Mouse (Mus musculus) liver, embryonic 11.5 days (tissue): Measurements from ENCODE around the gene Mrpl4. TPM values are rescaled to one million over a fixed set of nuclear protein-coding genes. Genes with fewer than 3 reads are reported as not detected.

Experiments used
- ATAC-seq: fragments of 200-750 bp; cut with Nextera tagmentation; replicated peaks from 2 replicates; pipeline ENCODE4 v1.8.0; 2017; ENCODE audit warnings: moderate number of reproducible peaks, mild to moderate bottlenecking, moderate TSS enrichment, moderate library complexity; ENCODE audit not compliant: low FRiP score
- DNase-seq: peaks from one replicate; pipeline ENCODE4 v3.0.0-alpha.2; 2017; ENCODE audit warnings: low spot score
- H3K27ac ChIP-seq: fragments of 300-500 bp; sonication (generic); 2 replicates; pipeline ENCODE4 v1.5.1; 2014; ENCODE audit warnings: mild to moderate bottlenecking, low read depth, low read length, control low read depth
- H3K27me3 ChIP-seq: fragments of 300-500 bp; sonication (generic); replicated peaks from 2 replicates; pipeline ENCODE4 v1.6.1; 2014; ENCODE audit warnings: low read length, mixed read lengths; ENCODE audit not compliant: control insufficient read depth, insufficient read depth
- H3K36me3 ChIP-seq: fragments of 300-500 bp; sonication (generic); 2 replicates; pipeline ENCODE4 v1.6.1; 2014; ENCODE audit warnings: mild to moderate bottlenecking, low read length, moderate library complexity, mixed read lengths; ENCODE audit not compliant: control insufficient read depth, insufficient read depth
- H3K4me1 ChIP-seq: fragments of 300-500 bp; sonication (generic); replicated peaks from 2 replicates; pipeline ENCODE4 v1.6.1; 2014; ENCODE audit warnings: low read length, mixed read lengths; ENCODE audit not compliant: control insufficient read depth, insufficient read depth
- H3K4me2 ChIP-seq: fragments of 300-500 bp; sonication (generic); 2 replicates; pipeline ENCODE4 v1.6.1; 2014; ENCODE audit warnings: mild to moderate bottlenecking, control low read depth, moderate library complexity
- H3K4me3 ChIP-seq: fragments of 300-500 bp; sonication (generic); 2 replicates; pipeline ENCODE4 v1.5.1; 2014; ENCODE audit warnings: low read depth, low read length, control low read depth
- H3K9ac ChIP-seq: fragments of 300-500 bp; sonication (generic); 2 replicates; pipeline ENCODE4 v1.6.1; 2014; ENCODE audit warnings: low read depth, low read length, control low read depth
- H3K9me3 ChIP-seq: fragments of 300-500 bp; sonication (generic); 2 replicates; pipeline ENCODE4 v1.6.1; 2016; ENCODE audit warnings: low read length, inconsistent platforms, mixed read lengths; ENCODE audit not compliant: control insufficient read depth
- whole genome bisulfite sequencing: fragments of 180-500 bp; shearing (Covaris S2); extraction: QIAGEN DNeasy Blood & Tissue Kit; methylation state at CpG from one replicate; pipeline ENCODE4 v1.1.7; 2014; 5-methylcytosine and 5-hydroxymethylcytosine counted together
- polyA plus RNA-seq: library from polyadenylated mRNA; unstranded; fragments of >200 nt; fragmentation: Nextera tagmentation; extraction: Ambion mirVana; gene quantifications from 2 replicates; pipeline ENCODE4 v1.2.1, GENCODE M21; 2014

Gene Mrpl4
- polyA plus RNA-seq, 1 experiment from 2014 or later = 138 TPM

DNA sequence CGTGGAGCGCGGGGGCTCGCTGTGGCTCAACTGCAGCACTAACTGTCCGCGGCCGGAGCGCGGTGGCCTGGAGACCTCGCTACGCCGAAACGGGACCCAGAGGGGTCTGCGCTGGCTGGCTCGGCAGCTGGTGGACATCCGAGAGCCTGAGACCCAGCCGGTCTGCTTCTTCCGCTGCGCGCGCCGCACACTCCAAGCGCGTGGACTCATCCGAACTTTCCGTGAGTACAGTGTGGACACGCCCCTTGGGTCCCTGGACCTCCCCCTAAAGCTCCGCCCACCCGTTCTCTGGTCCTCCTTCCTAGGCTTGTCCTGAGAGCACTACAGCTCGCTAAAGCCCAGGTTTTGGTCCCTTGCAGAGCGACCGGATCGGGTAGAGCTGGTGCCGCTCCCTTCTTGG is 30.6 kb downstream of the Mrpl4 start:
- peak overlapping the region; percentile 100 for H3K4me2 ChIP-seq
- peaks cover 48% of the 10 kb centered on the region for H3K4me1 ChIP-seq
- H3K4me3 ChIP-seq = peak overlapping the region; percentile 65
- H3K9me3 ChIP-seq = no peaks in the 10 kb centered on the region
- no peaks in the 10 kb centered on the region for H3K36me3 ChIP-seq
- peak; percentile 86 for DNase-seq
- WGBS = under 1% methylated on average over 34 of the region's 34 CpGs
- peaks cover 65% of the 10 kb centered on the region for H3K27me3 ChIP-seq
- H3K27ac ChIP-seq = no peak overlapping the region
- ATAC-seq = peak; percentile 56
- H3K9ac ChIP-seq = peak overlapping the region; percentile 42

DNA sequence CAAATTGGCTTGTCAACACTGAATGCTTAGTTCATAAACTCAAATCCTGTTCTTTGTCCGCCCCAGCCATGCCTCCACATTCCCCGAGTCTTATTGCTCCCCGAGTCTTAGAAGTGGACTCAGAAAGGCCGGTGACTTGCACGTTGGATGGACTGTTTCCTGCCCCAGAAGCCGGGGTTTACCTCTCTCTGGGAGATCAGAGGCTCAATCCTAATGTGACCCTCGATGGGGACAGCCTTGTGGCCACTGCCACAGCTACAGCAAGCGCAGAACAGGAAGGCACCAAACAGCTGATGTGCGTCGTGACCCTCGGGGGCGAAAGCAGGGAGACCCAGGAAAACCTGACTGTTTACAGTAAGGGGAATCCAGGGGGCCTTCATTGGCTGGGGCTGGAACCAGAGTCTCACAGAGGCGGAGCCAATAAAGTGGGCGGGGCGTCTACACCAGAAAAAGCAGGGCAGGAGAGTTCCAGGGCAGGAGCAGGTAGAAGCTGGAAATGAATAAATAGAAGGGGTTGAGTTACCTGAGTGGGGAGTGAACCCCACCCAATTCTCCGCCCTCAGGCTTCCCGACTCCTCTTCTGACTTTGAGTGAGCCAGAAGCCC is 32.0 kb downstream of the Mrpl4 start:
- WGBS = 7% methylated on average over 17 of the region's 17 CpGs
- Histone ChIP-seq H3K4me1 (peaks cover 42% of the 10 kb centered on the region), H3K27ac (no peak overlapping the region), H3K4me3 (no peak overlapping the region), H3K36me3 (no peaks in the 10 kb centered on the region), H3K27me3 (peaks cover 76% of the 10 kb centered on the region), H3K4me2 (peak overlapping the region; percentile 7), H3K9me3 (peaks cover 3% of the 10 kb centered on the region; the same call in 1 of the 2 replicates), H3K9ac (no peak overlapping the region)
- peak; percentile 57 for DNase-seq
- no peak for ATAC-seq

DNA sequence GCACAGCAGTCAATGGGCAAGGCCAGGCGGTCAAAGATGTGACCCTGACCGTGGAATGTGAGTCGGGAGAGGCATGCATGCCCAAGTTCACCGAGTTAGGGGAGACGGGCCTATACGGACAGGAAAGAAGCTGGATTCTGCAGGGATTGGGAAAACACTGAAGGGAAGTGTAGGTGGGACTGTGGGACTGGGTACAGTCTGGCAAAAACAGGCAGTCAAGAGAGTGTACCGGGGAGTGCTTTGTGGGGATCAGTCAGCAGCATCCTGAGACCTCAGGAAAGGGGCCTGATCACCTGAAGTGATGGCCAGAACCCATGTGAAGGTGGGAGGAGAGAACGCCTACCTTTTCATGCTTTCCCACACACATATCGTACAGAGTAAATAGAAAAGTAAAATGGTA is 33.0 kb downstream of the Mrpl4 start:
- H3K27me3 ChIP-seq = peaks cover 76% of the 10 kb centered on the region
- ATAC-seq = no peak
- H3K27ac ChIP-seq = no peak overlapping the region
- DNase-seq = no peak
- peaks cover 47% of the 10 kb centered on the region for H3K4me1 ChIP-seq
- no peak overlapping the region for H3K9ac ChIP-seq
- no peaks in the 10 kb centered on the region for H3K36me3 ChIP-seq
- 34% methylated on average over 9 of the region's 9 CpGs for WGBS
- peaks cover 3% of the 10 kb centered on the region; the same call in 1 of the 2 replicates for H3K9me3 ChIP-seq
- H3K4me2 ChIP-seq = no peak overlapping the region
- H3K4me3 ChIP-seq = no peak overlapping the region; the same call in 1 of the 2 replicates

DNA sequence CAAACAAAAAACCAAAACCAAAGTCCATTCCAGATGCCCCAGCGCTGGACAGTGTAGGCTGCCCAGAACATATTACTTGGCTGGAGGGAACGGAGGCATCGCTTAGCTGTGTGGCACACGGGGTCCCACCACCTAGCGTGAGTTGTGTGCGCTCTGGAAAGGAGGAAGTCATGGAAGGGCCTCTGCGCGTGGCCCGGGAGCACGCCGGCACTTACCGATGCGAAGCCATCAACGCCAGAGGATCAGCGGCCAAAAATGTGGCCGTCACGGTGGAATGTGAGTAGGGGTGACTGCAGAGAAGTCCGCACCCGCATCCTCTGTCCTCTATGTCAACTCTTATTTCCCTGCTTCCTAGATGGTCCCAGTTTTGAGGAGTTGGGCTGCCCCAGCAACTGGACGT is 33.6 kb downstream of the Mrpl4 start:
- Histone ChIP-seq H3K4me3 (0 out of 2 replicates have a peak overlapping the region, but pooled peaks have one; percentile 1), H3K4me1 (peaks cover 50% of the 10 kb centered on the region), H3K9ac (no peak overlapping the region), H3K36me3 (no peaks in the 10 kb centered on the region), H3K27me3 (peaks cover 76% of the 10 kb centered on the region), H3K4me2 (no peak overlapping the region), H3K27ac (no peak overlapping the region), H3K9me3 (peaks cover 3% of the 10 kb centered on the region; the same call in 1 of the 2 replicates)
- ATAC-seq = no peak
- no peak for DNase-seq
- 13% methylated on average over 20 of the region's 20 CpGs for WGBS

DNA sequence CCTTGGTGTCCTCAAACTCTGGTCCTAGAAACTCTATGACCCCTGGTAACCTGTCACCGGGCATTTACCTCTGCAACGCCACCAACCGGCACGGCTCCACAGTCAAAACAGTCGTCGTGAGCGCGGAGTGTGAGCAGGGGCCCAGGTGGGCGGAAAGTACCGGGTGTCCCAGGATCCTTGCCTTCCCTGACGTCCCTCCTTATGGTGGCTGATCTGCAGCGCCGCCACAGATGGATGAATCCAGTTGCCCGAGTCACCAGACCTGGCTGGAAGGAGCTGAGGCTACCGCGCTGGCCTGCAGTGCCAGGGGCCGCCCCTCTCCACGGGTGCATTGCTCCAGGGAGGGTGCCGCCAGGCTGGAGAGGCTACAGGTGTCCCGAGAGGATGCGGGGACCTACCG is 34.1 kb downstream of the Mrpl4 start:
- DNase-seq = no peak
- ATAC-seq = no peak
- 4% methylated on average over 22 of the region's 22 CpGs for WGBS
- Histone ChIP-seq H3K4me3 (0 out of 2 replicates have a peak overlapping the region, but pooled peaks have one; percentile 1), H3K4me2 (no peak overlapping the region; the same call in 1 of the 2 replicates), H3K36me3 (no peaks in the 10 kb centered on the region), H3K9ac (no peak overlapping the region), H3K27ac (no peak overlapping the region), H3K9me3 (peaks cover 3% of the 10 kb centered on the region; the same call in 1 of the 2 replicates), H3K27me3 (peaks cover 74% of the 10 kb centered on the region), H3K4me1 (peaks cover 47% of the 10 kb centered on the region)

DNA sequence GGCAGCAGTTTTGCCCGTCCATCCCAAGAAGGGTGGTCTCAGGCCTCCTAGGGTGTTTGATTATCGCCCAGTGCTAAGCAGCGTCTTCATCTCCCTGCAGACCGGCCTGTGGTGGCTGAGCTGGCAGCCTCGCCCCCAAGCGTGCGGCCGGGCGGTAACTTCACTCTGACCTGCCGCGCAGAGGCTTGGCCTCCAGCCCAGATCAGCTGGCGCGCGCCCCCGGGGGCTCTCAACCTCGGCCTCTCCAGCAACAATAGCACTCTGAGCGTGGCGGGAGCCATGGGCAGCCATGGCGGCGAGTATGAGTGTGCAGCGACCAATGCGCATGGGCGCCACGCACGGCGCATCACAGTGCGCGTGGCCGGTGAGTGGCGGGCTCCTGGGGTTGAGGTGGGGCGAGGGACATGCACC is 34.9 kb downstream of the Mrpl4 start:
- DNase-seq = no peak
- no peak for ATAC-seq
- peaks cover 3% of the 10 kb centered on the region; the same call in 1 of the 2 replicates for H3K9me3 ChIP-seq
- H3K4me1 ChIP-seq = peaks cover 39% of the 10 kb centered on the region
- H3K27ac ChIP-seq = no peak overlapping the region
- WGBS = 6% methylated on average over 31 of the region's 31 CpGs
- H3K4me3 ChIP-seq = peak overlapping the region; percentile 26
- H3K27me3 ChIP-seq = peaks cover 66% of the 10 kb centered on the region
- no peaks in the 10 kb centered on the region for H3K36me3 ChIP-seq
- H3K9ac ChIP-seq = no peak overlapping the region
- peak overlapping the region; percentile 59 for H3K4me2 ChIP-seq

DNA sequence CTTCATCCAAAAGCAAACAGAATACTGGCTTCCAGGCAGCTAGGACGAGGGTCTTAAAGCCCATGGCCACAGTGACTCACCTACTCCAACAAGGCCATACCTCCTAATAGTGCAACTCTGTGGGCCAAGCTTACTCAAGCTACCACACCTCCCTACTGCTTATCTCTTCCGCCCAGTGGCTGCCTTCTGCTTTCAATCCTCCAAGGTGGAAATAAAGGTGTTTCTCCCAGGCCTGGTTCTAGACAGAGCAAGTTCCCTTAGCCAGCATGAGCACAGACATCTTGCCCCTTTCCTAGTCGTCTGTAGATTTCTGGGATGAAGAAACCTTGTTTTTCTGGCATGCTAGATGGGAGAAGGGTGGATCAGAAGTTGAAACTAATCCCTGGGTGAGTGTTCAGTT is 37.2 kb downstream of the Mrpl4 start:
- peak; percentile 78 for ATAC-seq
- H3K27me3 ChIP-seq = peaks cover 44% of the 10 kb centered on the region
- H3K36me3 ChIP-seq = no peaks in the 10 kb centered on the region
- no peak for DNase-seq
- no peak overlapping the region for H3K27ac ChIP-seq
- H3K9ac ChIP-seq = no peak overlapping the region
- H3K4me2 ChIP-seq = 0 out of 2 replicates have a peak overlapping the region, but pooled peaks have one; percentile 5
- H3K4me1 ChIP-seq = peaks cover 31% of the 10 kb centered on the region
- H3K4me3 ChIP-seq = no peak overlapping the region
- H3K9me3 ChIP-seq = peaks cover 3% of the 10 kb centered on the region; the same call in 1 of the 2 replicates
- WGBS = 57% methylated on average over 3 of the region's 3 CpGs

DNA sequence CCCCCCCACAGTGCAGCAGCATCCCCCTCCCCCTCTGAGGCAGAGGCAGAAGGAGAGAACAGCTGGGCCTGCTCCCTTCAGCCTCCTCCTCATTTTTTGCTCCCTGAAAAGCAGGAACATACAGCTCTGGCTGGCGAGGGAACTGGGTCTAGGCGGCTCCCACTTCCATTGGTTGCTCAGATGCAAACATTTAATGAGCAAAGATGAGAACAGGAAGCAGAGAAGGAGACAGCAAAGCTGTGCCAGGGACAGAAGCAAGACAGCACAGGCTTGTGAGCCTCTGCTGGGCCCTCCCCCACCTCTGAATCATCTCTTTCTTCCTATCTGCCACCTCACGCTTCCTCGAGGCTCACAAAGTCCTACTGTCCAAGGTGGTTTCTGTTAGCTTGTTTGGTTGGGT is 38.8 kb downstream of the Mrpl4 start:
- no peak overlapping the region for H3K27ac ChIP-seq
- DNase-seq (no peak), ATAC-seq (no peak)
- H3K9ac ChIP-seq = no peak overlapping the region
- H3K4me2 ChIP-seq = no peak overlapping the region
- peaks cover 3% of the 10 kb centered on the region; the same call in 1 of the 2 replicates for H3K9me3 ChIP-seq
- 46% methylated on average over 4 of the region's 4 CpGs for WGBS
- H3K4me1 ChIP-seq = peaks cover 29% of the 10 kb centered on the region
- H3K4me3 ChIP-seq = no peak overlapping the region
- H3K36me3 ChIP-seq = no peaks in the 10 kb centered on the region
- peaks cover 29% of the 10 kb centered on the region for H3K27me3 ChIP-seq

DNA sequence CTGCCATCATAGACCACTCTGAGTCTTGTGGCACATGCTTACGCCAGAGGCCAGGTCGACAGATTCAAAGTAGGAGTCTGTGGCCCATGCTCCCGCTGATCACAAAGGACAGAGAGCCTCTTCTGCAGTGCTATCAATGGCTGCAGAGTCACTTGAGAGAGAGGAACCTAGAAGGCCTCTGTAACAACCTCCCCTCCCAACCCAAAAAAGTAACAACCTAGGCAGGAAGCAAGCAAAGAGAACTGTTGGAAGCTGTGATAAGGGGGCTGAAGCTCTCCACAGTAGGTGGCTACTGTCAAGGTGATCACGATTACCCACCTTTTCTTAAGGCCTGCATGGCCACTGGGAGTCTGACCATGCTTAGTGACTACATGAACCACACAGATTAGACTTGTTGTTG is 41.0 kb downstream of the Mrpl4 start:
- Histone ChIP-seq H3K27me3 (peaks cover 6% of the 10 kb centered on the region), H3K27ac (no peak overlapping the region), H3K36me3 (no peaks in the 10 kb centered on the region), H3K9me3 (peaks cover 3% of the 10 kb centered on the region; the same call in 1 of the 2 replicates), H3K9ac (no peak overlapping the region), H3K4me2 (no peak overlapping the region), H3K4me3 (no peak overlapping the region), H3K4me1 (peaks cover 14% of the 10 kb centered on the region)
- ATAC-seq (no peak), DNase-seq (no peak)
- 56% methylated on average over 4 of the region's 4 CpGs for WGBS
